Mouse (Mus musculus): Measurements from ENCODE around the gene Hhex. TPM values are rescaled to one million over a fixed set of nuclear protein-coding genes. Genes with fewer than 3 reads are reported as not detected.
A peak's percentile ranks its signal among the peaks of the same experiment; 100 is the strongest.

Hhex gene
- polyA plus RNA-seq, 1 experiment from 2014 or later, result 5.1 TPM

- Histone ChIP-seq H3K9ac (no peak overlapping the region), H3K36me3 (replicated peaks; ENCODE audit: control insufficient read depth, insufficient read depth) (no peaks in the 10 kb centered on the region), H3K4me3 (replicated peaks; ENCODE audit: low read length) (no peak overlapping the region), H3K9me3 (ENCODE audit: control insufficient read depth, low read length) (no peaks in the 10 kb centered on the region), H3K4me2 (replicated peaks) (no peak overlapping the region), H3K27me3 (ENCODE audit: control insufficient read depth, insufficient read depth, low read length) (peaks cover 83% of the 10 kb centered on the region), H3K27ac (no peak overlapping the region), H3K4me1 (replicated peaks; ENCODE audit: control insufficient read depth, insufficient read depth, low read length) (no peaks in the 10 kb centered on the region)
- DNase-seq (ENCODE audit: low spot score), result no peak
- 24% methylated on average over 16 of the region's 16 CpGs for WGBS
- no peak for ATAC-seq (ENCODE audit: low FRiP score)
Observed at GRCm38 (mm10) chr19:37432868-37433570, 1.6 kb upstream of the Hhex start.

DNA sequence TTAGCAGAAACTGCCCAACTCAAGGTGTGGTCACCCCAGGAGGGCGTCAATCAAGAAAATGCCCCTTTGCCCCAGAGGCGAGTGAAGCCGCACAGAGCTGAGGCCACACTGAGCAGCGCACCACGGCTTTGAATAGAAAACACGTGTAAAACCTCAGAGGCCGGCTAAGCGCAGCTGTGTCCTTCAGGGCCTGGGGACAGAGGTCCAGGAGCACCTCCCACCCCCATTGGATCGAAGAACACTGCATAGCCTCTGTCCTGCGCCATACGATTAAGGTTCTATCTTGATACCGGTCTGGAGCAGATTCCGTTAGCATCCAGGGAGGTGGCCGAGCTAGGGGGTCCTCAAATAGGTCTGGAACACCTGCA, 731 bp upstream of the Hhex start:
- Histone ChIP-seq H3K27ac (no peak overlapping the region), H3K9me3 (ENCODE audit: control insufficient read depth, low read length) (no peaks in the 10 kb centered on the region), H3K4me3 (replicated peaks; ENCODE audit: low read length) (peak overlapping the region; percentile 34), H3K9ac (no peak overlapping the region), H3K4me2 (replicated peaks) (peak overlapping the region; percentile 52), H3K36me3 (replicated peaks; ENCODE audit: control insufficient read depth, insufficient read depth) (no peaks in the 10 kb centered on the region), H3K4me1 (replicated peaks; ENCODE audit: control insufficient read depth, insufficient read depth, low read length) (no peaks in the 10 kb centered on the region), H3K27me3 (ENCODE audit: control insufficient read depth, insufficient read depth, low read length) (peaks cover 92% of the 10 kb centered on the region)
- 2% methylated on average over 14 of the region's 14 CpGs for WGBS
- DNase-seq (ENCODE audit: low spot score) (no peak), ATAC-seq (ENCODE audit: low FRiP score) (peak; percentile 44)

DNA sequence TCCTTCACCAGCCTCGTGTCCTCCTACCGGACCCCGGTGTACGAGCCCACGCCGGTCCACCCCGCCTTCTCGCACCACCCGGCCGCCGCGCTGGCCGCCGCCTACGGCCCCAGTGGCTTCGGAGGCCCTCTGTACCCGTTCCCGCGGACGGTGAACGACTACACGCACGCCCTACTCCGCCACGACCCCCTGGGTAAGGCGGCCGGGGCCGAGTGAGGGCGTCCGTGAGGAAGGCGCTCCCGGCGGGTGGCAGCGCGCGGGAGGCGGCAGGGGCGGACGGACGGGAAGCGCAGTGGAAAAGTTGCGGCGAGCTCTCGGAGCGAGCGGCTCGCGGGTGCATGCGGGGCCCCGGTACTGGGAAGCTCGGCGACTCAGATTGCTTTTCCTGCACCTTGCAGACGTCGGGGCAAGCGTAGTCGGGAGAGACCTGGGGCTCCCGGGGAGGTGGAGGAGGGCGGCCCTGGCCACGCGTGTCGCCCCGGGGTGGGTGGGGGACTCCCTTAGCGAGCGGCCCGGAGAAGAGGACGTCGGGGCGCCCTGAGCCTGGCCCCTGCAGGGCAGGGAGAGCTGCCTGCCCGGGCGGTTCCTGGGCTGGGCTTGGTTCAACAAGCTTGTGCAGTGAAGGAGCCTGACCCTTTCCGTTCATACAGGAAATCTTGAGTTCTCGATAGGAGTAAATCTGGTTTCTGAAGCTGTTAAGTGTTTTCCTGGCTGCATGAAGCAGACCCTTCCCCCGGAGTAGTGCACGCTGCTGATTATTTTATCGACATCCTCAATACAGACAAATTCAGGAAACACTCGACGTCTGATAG, 637 bp downstream of the Hhex start:
- Histone ChIP-seq H3K27me3 (ENCODE audit: control insufficient read depth, insufficient read depth, low read length) (peaks cover 99% of the 10 kb centered on the region), H3K4me1 (replicated peaks; ENCODE audit: control insufficient read depth, insufficient read depth, low read length) (no peaks in the 10 kb centered on the region), H3K4me2 (replicated peaks) (peak overlapping the region; percentile 52), H3K9ac (peak overlapping the region; percentile 34), H3K27ac (peak overlapping the region; percentile 5; the same call in 1 of the 2 replicates), H3K36me3 (replicated peaks; ENCODE audit: control insufficient read depth, insufficient read depth) (no peaks in the 10 kb centered on the region), H3K9me3 (ENCODE audit: control insufficient read depth, low read length) (no peaks in the 10 kb centered on the region), H3K4me3 (replicated peaks; ENCODE audit: low read length) (peak overlapping the region; percentile 34)
- WGBS, result under 1% methylated on average over 77 of the region's 77 CpGs
- ATAC-seq (ENCODE audit: low FRiP score) (no peak), DNase-seq (ENCODE audit: low spot score) (no peak)

DNA sequence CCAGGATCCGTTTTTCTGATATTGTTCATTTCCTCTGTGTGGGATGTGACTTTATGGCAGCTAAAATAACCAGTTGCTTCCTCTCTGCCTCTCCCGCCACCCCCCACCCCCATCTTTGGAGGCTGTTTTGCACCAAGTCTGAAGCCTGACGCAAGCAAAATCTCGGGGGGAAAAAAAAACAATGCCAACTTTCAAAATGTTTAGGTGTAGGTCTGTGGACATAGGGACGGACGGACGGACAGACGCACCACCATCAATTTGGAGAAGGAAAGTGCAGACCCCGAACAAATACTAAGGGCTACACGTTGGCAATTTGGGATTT, 1.2 kb downstream of the Hhex start:
- peak overlapping the region; percentile 34; the same call in 1 of the 2 replicates for H3K4me3 ChIP-seq (replicated peaks; ENCODE audit: low read length)
- H3K4me2 ChIP-seq (replicated peaks), result peak overlapping the region; percentile 9; the same call in 1 of the 2 replicates
- no peaks in the 10 kb centered on the region for H3K9me3 ChIP-seq (ENCODE audit: control insufficient read depth, low read length)
- H3K27ac ChIP-seq, result no peak overlapping the region
- no peaks in the 10 kb centered on the region for H3K4me1 ChIP-seq (replicated peaks; ENCODE audit: control insufficient read depth, insufficient read depth, low read length)
- H3K36me3 ChIP-seq (replicated peaks; ENCODE audit: control insufficient read depth, insufficient read depth), result no peaks in the 10 kb centered on the region
- 6% methylated on average over 10 of the region's 10 CpGs for WGBS
- ATAC-seq (ENCODE audit: low FRiP score) (no peak), DNase-seq (ENCODE audit: low spot score) (no peak)
- peaks cover 99% of the 10 kb centered on the region for H3K27me3 ChIP-seq (ENCODE audit: control insufficient read depth, insufficient read depth, low read length)
- no peak overlapping the region for H3K9ac ChIP-seq

GRCm38 (mm10) chr19:37436514-37437288, 2.1 kb downstream of the Hhex start:
- no peaks in the 10 kb centered on the region for H3K4me1 ChIP-seq (replicated peaks; ENCODE audit: control insufficient read depth, insufficient read depth, low read length)
- no peak for ATAC-seq (ENCODE audit: low FRiP score)
- no peak overlapping the region for H3K27ac ChIP-seq
- no peaks in the 10 kb centered on the region for H3K36me3 ChIP-seq (replicated peaks; ENCODE audit: control insufficient read depth, insufficient read depth)
- no peak overlapping the region for H3K9ac ChIP-seq
- H3K4me3 ChIP-seq (replicated peaks; ENCODE audit: low read length), result no peak overlapping the region
- 5% methylated on average over 28 of the region's 28 CpGs for WGBS
- H3K4me2 ChIP-seq (replicated peaks), result peak overlapping the region; percentile 9; the same call in 1 of the 2 replicates
- no peaks in the 10 kb centered on the region for H3K9me3 ChIP-seq (ENCODE audit: control insufficient read depth, low read length)
- no peak for DNase-seq (ENCODE audit: low spot score)
- peaks cover 97% of the 10 kb centered on the region for H3K27me3 ChIP-seq (ENCODE audit: control insufficient read depth, insufficient read depth, low read length)

GRCm38 (mm10) chr19:37437289-37437606, 2.6 kb downstream of the Hhex start:
- H3K4me2 ChIP-seq (replicated peaks), result no peak overlapping the region; the same call in 1 of the 2 replicates
- ATAC-seq (ENCODE audit: low FRiP score) (no peak), DNase-seq (ENCODE audit: low spot score) (no peak)
- no peaks in the 10 kb centered on the region for H3K4me1 ChIP-seq (replicated peaks; ENCODE audit: control insufficient read depth, insufficient read depth, low read length)
- H3K4me3 ChIP-seq (replicated peaks; ENCODE audit: low read length), result no peak overlapping the region
- no peaks in the 10 kb centered on the region for H3K36me3 ChIP-seq (replicated peaks; ENCODE audit: control insufficient read depth, insufficient read depth)
- peaks cover 93% of the 10 kb centered on the region for H3K27me3 ChIP-seq (ENCODE audit: control insufficient read depth, insufficient read depth, low read length)
- H3K9ac ChIP-seq, result no peak overlapping the region
- WGBS, result 8% methylated on average over 14 of the region's 14 CpGs
- H3K9me3 ChIP-seq (ENCODE audit: control insufficient read depth, low read length), result no peaks in the 10 kb centered on the region
- H3K27ac ChIP-seq, result no peak overlapping the region

- Histone ChIP-seq H3K9ac (no peak overlapping the region), H3K4me1 (replicated peaks; ENCODE audit: control insufficient read depth, insufficient read depth, low read length) (no peaks in the 10 kb centered on the region), H3K27me3 (ENCODE audit: control insufficient read depth, insufficient read depth, low read length) (peaks cover 67% of the 10 kb centered on the region), H3K4me2 (replicated peaks) (no peak overlapping the region), H3K4me3 (replicated peaks; ENCODE audit: low read length) (no peak overlapping the region), H3K9me3 (ENCODE audit: control insufficient read depth, low read length) (no peaks in the 10 kb centered on the region), H3K36me3 (replicated peaks; ENCODE audit: control insufficient read depth, insufficient read depth) (no peaks in the 10 kb centered on the region), H3K27ac (no peak overlapping the region)
- DNase-seq (ENCODE audit: low spot score) (no peak), ATAC-seq (ENCODE audit: low FRiP score) (no peak)
- 78% methylated on average over 4 of the region's 4 CpGs for WGBS
Observed at GRCm38 (mm10) chr19:37440181-37440580, 5.6 kb downstream of the Hhex start.

- Histone ChIP-seq H3K27me3 (ENCODE audit: control insufficient read depth, insufficient read depth, low read length) (peaks cover 60% of the 10 kb centered on the region), H3K9ac (no peak overlapping the region), H3K4me2 (replicated peaks) (no peak overlapping the region), H3K4me3 (replicated peaks; ENCODE audit: low read length) (no peak overlapping the region), H3K27ac (no peak overlapping the region), H3K9me3 (ENCODE audit: control insufficient read depth, low read length) (no peaks in the 10 kb centered on the region), H3K36me3 (replicated peaks; ENCODE audit: control insufficient read depth, insufficient read depth) (no peaks in the 10 kb centered on the region), H3K4me1 (replicated peaks; ENCODE audit: control insufficient read depth, insufficient read depth, low read length) (no peaks in the 10 kb centered on the region)
- ATAC-seq (ENCODE audit: low FRiP score) (no peak), DNase-seq (ENCODE audit: low spot score) (no peak)
- 77% methylated on average over 15 of the region's 16 CpGs for WGBS
Observed at GRCm38 (mm10) chr19:37440708-37441475, 6.3 kb downstream of the Hhex start.
